Mouse (Mus musculus): ENCODE data around the gene Copz1.
"Not testable (repeated sequence)": the region's sequence is repeated elsewhere in the genome, so short reads cannot be mapped to it uniquely, and the experiment has no call there.

Copz1 gene

GRCm38 (mm10) chr15:103272419-103273279 lies at the start of gene Copz1:
TSS of gene Copz1 (plus strand) at chr15:103272714.
- DNase-seq (ENCODE audit: low spot score in 2 of 2): peak; percentile 95 to 96

- no peak for DNase-seq (ENCODE audit: low spot score in 2 of 2)
Observed at GRCm38 (mm10) chr15:103224161-103224560, 48.4 kb upstream of the Copz1 start.

GRCm38 (mm10) chr15:103227022-103227421 lies 45.5 kb upstream of the Copz1 start:
- DNase-seq (ENCODE audit: low spot score in 2 of 2): no peak

- no peak for DNase-seq (ENCODE audit: low spot score in 2 of 2)
Observed at GRCm38 (mm10) chr15:103227572-103227971, 44.9 kb upstream of the Copz1 start.

- no peak for DNase-seq (ENCODE audit: low spot score in 2 of 2)
Observed at GRCm38 (mm10) chr15:103228904-103229303, 43.6 kb upstream of the Copz1 start.

- DNase-seq (ENCODE audit: low spot score in 2 of 2): no peak
Observed at GRCm38 (mm10) chr15:103233119-103233518, 39.4 kb upstream of the Copz1 start.

DNA sequence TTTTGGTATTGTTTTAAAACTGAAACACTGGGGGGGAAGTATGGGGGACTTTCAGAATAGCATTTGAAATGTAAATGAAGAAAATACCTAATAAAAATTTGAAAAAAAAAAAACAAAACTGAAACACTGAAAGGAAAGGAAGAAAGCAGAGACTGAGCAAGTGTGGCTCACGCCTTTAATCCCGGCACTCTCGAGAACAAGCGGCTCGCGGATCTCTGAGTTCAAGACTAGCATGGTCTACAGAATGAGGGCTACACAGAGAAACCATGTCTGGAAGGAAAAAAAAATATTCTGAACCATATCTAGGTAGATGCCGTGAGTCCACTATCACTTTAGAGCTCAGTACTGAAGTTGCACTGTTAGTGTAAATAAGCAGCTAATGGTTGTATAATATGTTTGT lies 35.2 kb upstream of the Copz1 start:
- no peak for DNase-seq (ENCODE audit: low spot score in 2 of 2)

GRCm38 (mm10) chr15:103239130-103239684 lies 33.3 kb upstream of the Copz1 start:
- peak; percentile 90 to 91 for DNase-seq (ENCODE audit: low spot score in 2 of 2)

DNA sequence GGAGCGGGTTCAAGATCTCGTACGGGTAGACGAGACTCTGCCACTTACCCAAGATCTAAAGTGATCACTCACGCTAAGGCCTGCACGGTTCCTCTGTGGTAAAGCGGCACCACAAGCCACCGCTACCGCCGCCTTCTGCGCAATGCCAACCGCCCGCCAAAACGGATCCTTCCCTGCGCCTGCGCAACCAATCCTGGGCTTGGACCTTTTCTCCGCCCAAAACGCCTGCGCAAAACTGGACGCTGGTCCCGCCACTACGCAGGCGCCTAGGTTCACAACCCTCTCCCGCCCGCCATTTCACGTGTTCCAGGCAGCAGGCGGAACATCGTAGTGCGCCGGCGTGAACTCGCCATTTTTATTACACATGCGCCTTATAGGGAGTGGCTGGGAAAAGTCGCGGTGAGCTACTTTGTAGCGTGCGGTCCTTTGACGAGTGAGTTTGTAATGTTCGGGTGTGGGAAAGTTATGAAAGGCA lies 32.8 kb upstream of the Copz1 start, which contains the start of gene Cbx5:
TSS of gene Cbx5 (minus strand) at position 132 of the 475 bp plus-strand sequence.
- DNase-seq (ENCODE audit: low spot score in 2 of 2): peak; percentile 98 to 99

DNA sequence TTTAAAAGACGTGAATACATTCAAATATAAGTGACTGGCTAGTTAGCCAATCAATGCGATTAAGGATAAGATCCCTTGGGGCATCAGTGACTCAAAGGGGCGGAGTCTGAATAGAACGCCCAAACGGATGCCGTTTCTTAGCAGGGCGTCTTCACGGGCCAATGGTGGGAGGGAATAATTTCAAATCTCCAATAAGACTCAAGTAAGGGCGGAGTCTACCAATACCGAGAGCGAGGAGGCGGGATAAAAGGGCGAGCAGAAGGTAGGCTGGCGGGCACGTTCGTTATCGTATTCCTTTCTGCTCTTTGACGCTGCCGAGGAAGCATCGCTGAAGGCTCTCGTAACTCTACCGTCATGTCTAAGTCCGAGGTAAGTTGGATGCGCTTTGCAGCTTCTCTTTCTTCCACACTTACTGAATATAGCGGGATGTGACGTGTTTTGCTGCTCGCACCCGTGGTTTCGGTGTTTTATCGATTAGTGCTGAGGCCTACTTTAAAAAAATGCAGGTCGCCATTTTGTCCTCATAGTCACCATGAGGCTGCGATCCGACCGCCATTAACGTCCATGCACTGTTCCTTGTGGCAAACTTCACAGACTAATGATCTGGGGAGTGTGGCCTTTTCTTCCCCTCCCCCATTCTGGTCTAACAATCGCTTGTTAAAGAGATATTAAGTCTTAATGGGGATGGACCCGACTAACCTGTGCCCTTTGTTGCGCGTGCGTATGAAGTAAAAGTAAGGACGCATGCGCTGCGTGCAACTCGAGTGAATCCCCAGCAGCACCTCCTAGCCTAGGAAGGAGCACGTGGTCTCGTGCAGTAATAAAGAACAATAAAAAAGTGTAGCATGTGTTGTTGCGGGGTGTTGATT lies 32.1 kb upstream of the Copz1 start, which contains the start of gene Hnrnpa1:
TSS of gene Hnrnpa1 (plus strand) at position 273 of the 869 bp plus-strand sequence.
- peak; percentile 94 to 96 for DNase-seq (ENCODE audit: low spot score in 2 of 2)

GRCm38 (mm10) chr15:103241071-103242018 lies 31.2 kb upstream of the Copz1 start:
- not testable (repeated sequence) for DNase-seq (ENCODE audit: low spot score in 2 of 2)

DNA sequence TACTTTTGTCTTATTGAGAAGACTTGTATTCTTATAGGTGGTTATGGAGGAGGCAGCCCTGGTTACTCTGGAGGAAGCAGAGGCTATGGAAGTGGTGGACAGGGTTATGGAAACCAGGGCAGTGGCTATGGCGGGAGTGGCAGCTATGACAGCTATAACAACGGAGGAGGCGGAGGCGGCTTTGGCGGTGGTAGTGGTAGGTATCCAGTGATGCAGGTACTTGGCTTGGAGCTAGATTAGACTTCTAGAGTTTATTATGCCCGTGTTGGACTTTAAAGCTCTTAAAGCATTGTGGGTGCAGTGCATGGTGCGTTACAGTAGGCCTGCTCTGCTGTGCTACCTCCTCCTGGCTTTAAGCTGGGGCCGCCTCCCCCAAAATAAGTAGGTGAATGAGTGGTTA lies 29.6 kb upstream of the Copz1 start:
- DNase-seq (ENCODE audit: low spot score in 2 of 2): no peak

GRCm38 (mm10) chr15:103245616-103246015 lies 26.9 kb upstream of the Copz1 start:
- DNase-seq (ENCODE audit: low spot score in 2 of 2): no peak

DNA sequence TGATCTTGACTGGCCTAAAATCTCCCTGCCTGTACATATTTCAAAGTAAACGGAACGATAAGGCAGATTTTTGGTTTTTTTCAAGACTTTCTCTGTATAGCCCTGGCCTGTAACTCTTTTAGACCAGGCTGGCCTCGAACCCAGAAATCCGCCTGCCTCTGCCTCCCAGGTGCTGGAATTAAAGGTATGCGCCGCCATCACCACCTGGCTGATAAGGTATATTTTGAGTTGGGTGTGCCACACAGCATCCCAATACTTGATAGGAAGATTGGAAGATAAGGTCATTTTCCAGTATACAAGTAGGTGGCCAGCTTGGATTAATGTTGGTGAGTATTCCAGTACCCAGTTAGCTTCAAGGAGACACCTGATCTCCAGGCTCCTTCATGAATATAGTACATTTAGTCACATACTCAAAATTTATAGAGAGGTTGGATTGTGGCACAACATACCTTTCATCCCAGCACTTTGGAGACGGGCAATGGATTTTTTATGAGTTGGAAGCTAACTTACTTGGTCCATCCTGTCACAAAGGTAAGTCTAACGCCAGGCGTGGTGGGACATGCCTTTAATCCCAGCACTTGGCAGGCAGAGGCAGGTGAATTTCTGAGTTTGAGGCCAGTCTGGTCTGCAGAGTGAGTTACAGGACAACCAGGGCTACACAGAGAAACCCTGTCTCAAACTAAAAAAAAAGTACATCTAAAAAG lies 25.3 kb upstream of the Copz1 start:
- no peak for DNase-seq (ENCODE audit: low spot score in 2 of 2)

DNA sequence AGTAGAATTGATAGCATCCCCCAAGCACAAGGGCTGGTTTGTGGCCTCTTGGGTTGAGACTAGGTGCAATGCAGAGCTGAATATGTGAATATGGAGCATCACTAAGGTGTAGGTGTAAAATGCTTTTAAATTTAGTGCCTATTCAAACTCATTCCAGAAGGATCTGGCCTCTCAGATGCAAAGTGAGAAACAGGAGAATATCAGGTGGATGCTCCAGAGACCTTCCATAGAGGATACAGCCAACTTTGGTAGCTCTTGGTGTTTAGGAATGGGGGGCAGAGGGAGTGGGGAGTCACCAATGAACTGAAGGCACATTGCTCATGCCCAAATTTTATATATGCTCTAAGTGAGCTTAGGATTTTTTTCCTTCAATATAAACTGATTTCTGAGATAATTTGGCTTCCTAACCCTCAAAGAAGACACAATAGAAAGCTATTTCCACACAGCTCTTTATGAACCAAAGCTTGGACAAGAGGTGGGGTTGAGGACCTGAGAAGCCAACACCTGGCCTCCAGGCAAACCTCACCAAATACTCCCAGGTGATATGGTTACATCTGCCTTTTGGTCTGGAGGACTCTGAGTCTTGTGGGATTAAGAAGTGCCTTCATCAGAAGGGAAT lies 24.6 kb upstream of the Copz1 start:
- no peak for DNase-seq (ENCODE audit: low spot score in 2 of 2)

DNA sequence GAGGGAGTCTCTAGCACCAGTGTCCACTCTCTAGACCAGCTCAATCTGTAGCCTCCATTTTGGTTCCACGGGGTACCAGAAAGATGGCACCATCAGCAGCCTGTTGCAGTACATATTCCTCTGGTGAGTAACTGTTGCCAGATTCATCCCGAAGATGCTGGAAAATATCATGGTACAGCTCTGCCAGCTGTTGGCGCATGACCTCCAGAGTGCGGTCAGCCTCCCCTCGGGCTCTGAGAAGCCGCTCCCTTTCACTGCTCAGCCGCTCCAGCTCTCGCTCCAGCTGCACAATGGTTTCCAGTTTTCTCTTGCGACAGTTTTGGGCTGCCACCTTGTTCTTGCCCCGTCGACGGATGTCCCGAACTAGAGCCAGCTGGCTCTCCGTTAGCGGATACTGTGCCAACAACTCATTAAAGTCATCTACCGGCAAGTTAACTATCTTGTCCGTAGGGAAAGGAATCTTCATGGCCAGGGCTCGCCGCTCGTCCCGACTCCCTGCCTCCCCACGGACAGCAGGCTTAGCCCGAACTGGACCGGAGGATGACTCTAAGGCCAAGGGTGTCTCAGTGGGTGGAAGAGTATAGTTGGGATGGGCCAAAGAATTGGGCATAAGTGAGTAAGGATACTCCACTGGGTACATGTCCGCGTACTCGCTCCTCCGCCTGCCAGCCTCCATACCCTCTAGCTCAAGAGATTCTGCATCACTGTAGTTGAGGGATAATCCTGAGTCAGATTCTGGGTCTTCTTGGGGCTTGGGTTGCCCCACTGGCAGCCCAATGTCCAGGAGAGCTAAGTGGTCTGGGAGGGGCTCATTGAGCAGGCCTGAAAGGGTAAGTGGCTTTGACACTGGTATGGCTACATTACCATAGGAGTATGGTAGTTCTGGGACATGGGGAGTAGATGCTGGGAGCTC lies 23.9 kb upstream of the Copz1 start:
- no peak for DNase-seq (ENCODE audit: low spot score in 2 of 2)

DNA sequence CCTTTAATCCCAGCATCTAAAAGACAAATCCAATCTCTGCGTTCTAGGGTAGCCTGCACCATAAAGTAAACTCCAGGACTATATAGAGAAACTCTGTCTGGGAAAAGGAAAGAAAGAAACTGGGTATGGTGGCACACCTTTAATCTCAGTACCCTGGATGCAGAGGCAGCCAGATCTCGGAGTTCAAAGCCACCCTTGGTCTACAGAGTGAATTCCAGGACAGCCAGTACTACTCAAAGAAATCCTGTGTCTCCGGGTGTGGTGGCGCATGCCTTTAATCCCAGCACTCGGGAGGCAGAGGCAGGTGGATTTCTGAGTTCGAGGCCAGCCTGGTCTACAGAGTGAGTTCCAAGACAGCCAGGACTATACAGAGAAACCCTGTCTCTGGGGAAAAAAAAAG lies 23.0 kb upstream of the Copz1 start:
- DNase-seq (ENCODE audit: low spot score in 2 of 2): not testable (repeated sequence)

- DNase-seq (ENCODE audit: low spot score in 2 of 2): peak; percentile 78 to 82
Observed at GRCm38 (mm10) chr15:103250195-103250740, 22.2 kb upstream of the Copz1 start.
